Mouse (Mus musculus) erythroblast, embryonic 14.5 days (primary cell): Measurements from ENCODE around the gene Tbx15.

Experiments
- GATA1 ChIP-seq: IDR thresholded peaks from 2 replicates; pipeline ENCODE4 v1.6.1; 2012; ENCODE audit warnings: low read length, inconsistent platforms, mixed read lengths
- TAL1 ChIP-seq: IDR thresholded peaks from 3 replicates; pipeline ENCODE4 v1.6.1; 2012; ENCODE audit warnings: low read length, inconsistent platforms, mixed read lengths

GRCm38 (mm10) chr3:99245341-99245740 lies 5.2 kb downstream of the Tbx15 start:
- no peak for TF ChIP-seq GATA1
- no peak for TF ChIP-seq TAL1
